Mouse (Mus musculus) heart, postnatal 0 days (tissue): ENCODE data around the gene Tenm3.

ENCODE experiments used
- CTCF ChIP-seq: IDR thresholded peaks from 2 replicates; pipeline ENCODE4 v1.5.1; 2016; ENCODE audit warnings: antibody characterized with exemption, control low read depth, low read depth
- EP300 ChIP-seq: IDR thresholded peaks from 2 replicates; pipeline ENCODE4 v1.6.1; 2016; ENCODE audit warnings: antibody characterized with exemption, low read depth

GRCm38 (mm10) chr8:48375183-48375582, 468.6 kb downstream of the Tenm3 start:
- no peak for TF ChIP-seq CTCF
- no peak for TF ChIP-seq EP300
